Mouse (Mus musculus): ENCODE results near the gene Clasrp. TPM values are rescaled to one million over a fixed set of nuclear protein-coding genes. Genes with fewer than 3 reads are reported as not detected.

Clasrp gene
- total RNA-seq, 2 experiments from 2014 or later = 78.0 to 81.5 TPM

DNA sequence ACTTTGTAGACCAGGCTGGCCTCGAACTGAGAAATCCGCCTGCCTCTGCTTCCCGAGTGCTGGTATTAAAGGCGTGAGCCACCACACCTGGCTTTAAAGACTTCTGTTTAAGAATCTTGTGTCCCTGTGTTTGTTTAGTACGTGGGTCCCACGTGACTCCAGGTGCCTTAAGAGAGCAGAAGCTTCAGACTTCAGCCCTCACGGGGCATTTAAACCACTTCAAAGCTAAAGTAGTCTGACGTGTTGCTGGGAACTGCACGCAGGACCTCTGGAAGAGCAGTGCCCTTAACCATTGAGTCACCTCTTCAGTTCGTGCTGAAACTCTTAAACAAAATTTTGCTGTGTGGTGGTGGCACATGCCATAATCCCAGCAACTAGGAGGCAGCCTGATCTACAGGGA, 54.9 kb downstream of the Clasrp start:
- intact Hi-C loops (cut with DNase I) = no loop called here
- no peak for DNase-seq (ENCODE audit: extremely low spot score in 1 of 2, low spot score in 2 of 2)

DNA sequence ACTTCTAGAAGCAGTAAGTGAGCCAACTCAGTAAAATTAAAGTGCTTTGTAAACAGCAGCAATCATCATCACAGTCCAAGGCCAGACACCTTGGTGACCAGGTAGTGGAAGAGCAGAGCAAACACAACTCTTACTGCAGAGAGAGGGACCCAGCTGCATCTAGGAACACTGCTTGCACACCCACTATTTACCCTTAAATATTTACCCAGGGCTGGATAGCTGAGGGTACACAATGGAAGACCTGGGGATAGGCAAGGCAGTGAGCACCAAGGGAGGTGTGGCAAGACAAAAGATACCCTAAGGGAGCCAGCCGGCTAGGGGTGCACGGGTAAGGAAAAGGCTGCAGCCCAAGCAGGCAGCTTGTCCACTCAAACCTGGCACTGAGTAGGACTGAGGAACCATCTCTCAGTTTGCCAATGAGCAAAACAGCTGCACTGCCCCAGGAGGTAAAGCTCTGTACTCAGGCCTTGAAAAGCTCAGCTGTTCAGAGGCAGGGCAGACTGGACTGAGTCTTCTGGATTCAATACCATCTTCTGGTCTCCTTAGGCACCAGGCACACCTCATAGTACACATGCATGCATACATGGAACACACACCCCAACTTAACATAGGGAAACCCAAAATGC, 56.8 kb downstream of the Clasrp start:
- DNase-seq (ENCODE audit: extremely low spot score in 1 of 2, low spot score in 2 of 2) = no peak
- intact Hi-C loops (cut with DNase I) = no loop called here

DNA sequence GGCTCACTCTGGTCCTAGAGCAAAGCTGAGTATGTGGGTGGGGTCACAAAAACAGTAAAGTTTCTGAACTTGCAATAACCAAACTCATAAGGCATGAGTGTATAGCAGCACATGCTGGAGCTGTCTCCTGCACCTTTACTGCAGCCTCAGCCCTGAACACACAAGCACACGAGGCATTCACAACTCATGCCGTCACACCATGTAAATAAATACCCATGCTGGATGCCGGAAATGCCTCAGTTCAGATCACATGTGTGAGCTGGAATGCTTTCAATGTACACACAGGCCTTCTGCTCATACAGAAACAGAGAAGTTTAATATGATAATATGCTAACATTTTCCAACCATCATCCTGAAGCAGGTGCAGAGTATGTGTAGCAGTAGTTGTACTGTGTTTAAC, 58.3 kb downstream of the Clasrp start:
- intact Hi-C loops (cut with DNase I) = no loop called here
- no peak for DNase-seq (ENCODE audit: extremely low spot score in 1 of 2, low spot score in 2 of 2)

DNA sequence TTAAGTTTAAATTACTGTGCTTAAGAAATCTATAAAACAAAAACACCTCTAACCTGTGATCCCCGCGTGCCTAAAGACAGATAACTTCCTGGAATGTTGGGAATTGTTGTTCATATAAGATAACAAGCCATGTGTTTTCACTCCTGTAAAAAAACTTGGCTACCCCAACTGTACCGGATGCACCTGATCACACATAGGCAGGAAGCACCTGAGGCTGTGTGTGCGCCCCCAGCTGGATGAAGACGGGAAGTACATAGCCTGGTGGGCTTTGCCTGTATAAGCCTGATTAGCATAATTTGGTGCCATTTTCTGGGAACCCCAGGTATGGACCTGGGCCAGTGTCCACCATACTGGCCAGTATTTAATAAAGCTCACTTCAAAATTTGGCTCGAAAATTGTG, 60.7 kb downstream of the Clasrp start:
- intact Hi-C loops (cut with DNase I) = no loop called here
- DNase-seq (ENCODE audit: extremely low spot score in 1 of 2, low spot score in 2 of 2) = peak in 1 of 2 experiments; percentile 48

DNA sequence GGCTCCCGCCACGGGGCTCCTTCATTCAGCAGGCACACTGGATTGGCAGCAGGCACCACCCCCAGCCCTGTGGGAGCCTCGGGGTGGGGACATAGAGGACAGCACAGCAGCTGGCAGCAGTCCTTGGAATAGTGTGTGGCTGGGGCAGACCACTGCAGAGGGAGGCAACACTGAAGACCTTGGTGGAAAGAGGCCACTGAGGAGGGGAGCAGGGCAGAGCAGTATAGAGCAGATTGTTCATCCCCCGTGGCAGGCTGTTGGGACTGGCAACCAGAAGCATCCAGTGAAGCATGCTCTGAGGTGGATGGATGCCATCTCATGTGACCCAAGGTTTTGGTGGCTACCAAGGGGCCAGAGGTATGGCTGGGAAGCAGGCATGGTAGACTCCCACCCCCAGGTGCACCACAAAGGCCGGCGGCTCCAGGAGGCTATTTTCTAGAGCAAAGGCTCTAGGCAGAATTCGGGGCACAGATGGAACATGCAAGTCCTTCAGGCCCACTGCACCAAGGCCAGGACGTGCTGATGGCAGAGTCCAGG, 62.1 kb downstream of the Clasrp start:
- intact Hi-C loops (cut with DNase I) = no loop called here
- peak in 1 of 2 experiments; percentile 66 for DNase-seq (ENCODE audit: extremely low spot score in 1 of 2, low spot score in 2 of 2)

DNA sequence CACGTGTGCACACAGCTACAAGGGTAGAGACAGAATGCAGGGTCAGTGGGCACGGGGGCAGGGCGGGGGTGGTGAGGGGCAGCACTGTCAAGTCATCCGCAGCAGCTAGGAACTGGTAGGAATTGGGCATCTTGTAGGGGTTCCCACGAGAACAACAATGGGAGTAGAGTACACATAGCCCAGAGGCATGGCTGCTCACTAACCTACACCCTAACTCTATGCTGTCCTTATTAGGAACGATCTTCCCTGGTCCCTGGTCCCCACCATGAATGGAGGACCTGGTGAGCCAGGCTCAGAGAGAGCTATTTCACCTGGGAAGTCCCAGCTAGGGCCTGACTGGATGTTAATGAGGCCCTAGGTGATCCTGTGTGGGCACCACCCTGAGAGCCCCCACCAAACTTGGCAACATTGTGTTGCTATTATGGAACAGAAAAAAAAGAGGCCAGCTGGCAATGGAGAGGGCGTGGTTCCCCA, 62.6 kb downstream of the Clasrp start:
- intact Hi-C loops (cut with DNase I) = no loop called here
- no peak for DNase-seq (ENCODE audit: extremely low spot score in 1 of 2, low spot score in 2 of 2)

DNA sequence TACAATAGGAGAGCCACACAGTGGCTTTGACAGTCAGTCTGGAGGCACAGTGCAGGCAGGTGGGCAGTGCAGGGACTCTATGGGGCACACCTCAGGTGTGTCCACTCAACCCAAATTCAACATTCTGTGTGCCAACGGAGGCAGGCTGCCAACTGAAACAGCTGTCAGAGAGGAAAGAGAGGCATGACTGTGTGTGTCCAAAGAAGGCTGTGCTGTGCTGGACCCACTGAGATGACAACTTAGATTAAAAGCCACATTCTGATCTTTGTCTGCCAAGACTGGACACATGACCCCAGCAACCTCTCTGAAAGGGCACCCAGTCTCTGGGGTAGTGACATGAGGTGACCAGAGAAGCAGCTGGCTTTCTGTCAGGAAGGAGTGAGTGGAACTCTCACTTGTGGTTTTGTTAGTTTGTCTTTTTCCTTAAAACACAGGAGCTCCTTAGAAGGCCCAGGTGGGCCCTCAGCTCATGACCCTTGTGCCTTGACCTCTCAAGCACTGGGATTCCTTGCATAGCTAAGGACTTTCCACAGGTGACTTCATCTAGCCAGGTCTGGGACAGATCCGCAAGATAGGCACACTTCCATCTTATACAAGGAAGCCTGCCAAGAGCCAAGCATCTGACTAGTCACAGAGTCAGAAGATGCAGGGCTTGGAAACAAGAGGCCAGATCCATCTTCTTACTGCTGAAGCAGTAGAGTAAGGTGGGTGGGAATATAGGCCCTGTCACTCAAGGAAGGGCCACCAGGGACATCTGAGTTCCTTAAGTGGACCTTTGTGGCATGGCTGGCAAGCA, 63.3 kb downstream of the Clasrp start:
- DNase-seq (ENCODE audit: extremely low spot score in 1 of 2, low spot score in 2 of 2) = no peak
- intact Hi-C loops (cut with DNase I) = no loop called here

DNA sequence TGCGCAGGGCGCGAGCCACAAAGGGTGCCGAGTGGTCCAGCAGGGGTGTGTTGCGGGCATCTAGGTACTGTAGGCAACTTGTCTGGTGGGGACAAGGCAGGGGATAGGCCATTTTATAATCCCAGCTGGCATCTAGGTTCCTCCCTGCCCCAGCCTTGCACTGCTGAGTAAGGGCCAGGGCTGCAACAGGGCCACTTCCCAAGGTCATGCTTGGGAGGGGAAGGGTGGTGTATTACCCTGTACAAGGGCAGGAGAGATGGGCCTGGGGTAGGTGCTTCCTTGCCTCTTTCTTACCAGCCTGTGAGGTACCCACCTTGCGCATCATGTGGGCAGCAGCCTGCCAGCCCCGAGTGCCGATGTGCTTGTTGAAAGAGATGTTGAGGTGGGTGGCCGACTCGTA, 69.6 kb downstream of the Clasrp start:
- intact Hi-C loops (cut with DNase I) = no loop called here
- no peak for DNase-seq (ENCODE audit: extremely low spot score in 1 of 2, low spot score in 2 of 2)

DNA sequence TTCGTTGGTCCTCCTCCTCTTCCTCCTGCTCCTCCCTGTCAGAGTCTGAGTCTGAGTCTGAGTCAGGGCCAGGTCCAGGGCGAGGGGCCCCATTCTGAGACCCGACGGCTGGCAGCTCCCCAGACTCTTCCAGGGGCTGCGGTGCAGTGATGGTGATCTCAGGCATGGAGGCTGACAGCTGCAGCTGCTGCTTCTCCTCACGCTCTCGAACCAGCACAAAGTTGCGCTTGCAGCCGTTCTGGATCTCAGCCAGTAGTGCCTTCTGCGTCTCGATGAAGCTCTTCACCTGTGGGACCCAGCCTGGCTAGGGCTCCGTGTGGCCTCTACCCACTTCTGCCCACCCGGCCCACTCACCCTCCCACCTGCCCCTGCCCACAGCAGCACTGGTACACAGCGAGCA, 72.0 kb downstream of the Clasrp start:
- intact Hi-C loops (cut with DNase I) = no loop called here
- no peak for DNase-seq (ENCODE audit: extremely low spot score in 1 of 2, low spot score in 2 of 2)

DNA sequence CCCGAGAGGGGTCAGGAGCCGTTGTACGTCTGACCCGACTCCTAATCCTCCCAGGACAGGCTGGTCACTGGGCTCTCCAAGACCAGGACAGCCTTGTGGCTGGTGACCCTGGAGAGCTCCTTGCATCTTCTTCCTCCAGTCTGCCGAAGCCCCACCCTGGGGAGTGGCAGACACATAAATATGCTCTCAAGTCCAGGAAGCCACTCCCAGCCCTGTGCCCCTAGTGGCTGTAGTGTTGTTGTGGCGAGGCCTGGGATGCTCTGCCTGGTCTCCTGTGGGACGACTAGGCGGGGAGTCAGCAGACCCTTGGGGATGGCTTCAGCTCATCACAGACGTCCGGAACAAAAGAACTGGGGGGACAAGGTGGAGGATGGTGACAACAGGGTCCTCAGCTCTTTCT, 73.2 kb downstream of the Clasrp start:
- intact Hi-C loops (cut with DNase I) = no loop called here
- DNase-seq (ENCODE audit: extremely low spot score in 1 of 2, low spot score in 2 of 2) = no peak

Other genes with a start within 250 kb of the Clasrp start
- gene Cd3eap, start 245.0 kb downstream of the Clasrp start, total RNA-seq (2021) = 10 to 100 TPM; 16.8 to 18.2 TPM
- gene Ppp1r13l, start 244.7 kb downstream of the Clasrp start, total RNA-seq (2021) = 1 to 10 TPM; 5.3 to 7.2 TPM
- 10 to 100 TPM; 39.0 to 39.7 TPM for gene Ercc2, start 222.5 kb downstream of the Clasrp start, total RNA-seq (2021)
- gene Klc3, start 200.4 kb downstream of the Clasrp start, total RNA-seq (2021) = 1 to 10 TPM in 1 of 2 experiments, under 1 TPM in 1; 0.93 to 1.2 TPM
- 1 to 10 TPM in 1 of 2 experiments, under 1 TPM in 1; 0.57 to 1.0 TPM for gene Ckm, start 199.7 kb downstream of the Clasrp start, total RNA-seq (2021)
- 100 to 1,000 TPM; 110 to 115 TPM for gene Mark4, start 145.7 kb downstream of the Clasrp start, total RNA-seq (2021)
- 1 to 10 TPM in 1 of 2 experiments, under 1 TPM in 1; 0.69 to 1.4 TPM for gene Exoc3l2, start 141.2 kb downstream of the Clasrp start, total RNA-seq (2021)
- 1 to 10 TPM; 7.6 to 7.8 TPM for gene Bloc1s3, start 96.1 kb downstream of the Clasrp start, total RNA-seq (2021)
- 10 to 100 TPM; 18.4 to 24.1 TPM for gene Trappc6a, start 96.1 kb downstream of the Clasrp start, total RNA-seq (2021)
- under 1 TPM; 0.49 to 0.94 TPM for gene Nkpd1, start 86.6 kb downstream of the Clasrp start, total RNA-seq (2021)
- gene Ppp1r37, start 41.4 kb downstream of the Clasrp start, total RNA-seq (2021) = 10 to 100 TPM; 78.7 to 79.3 TPM
- under 1 TPM; 0.36 to 0.45 TPM for gene Zfp296, start 27.2 kb downstream of the Clasrp start, total RNA-seq (2021)
- gene Gemin7, start 26.9 kb downstream of the Clasrp start, total RNA-seq (2021) = 10 to 100 TPM; 51.7 to 55.2 TPM
- gene Relb, start 25.0 kb upstream of the Clasrp start, total RNA-seq (2021) = 1 to 10 TPM; 5.9 to 6.5 TPM
- gene Clptm1, start 60.5 kb upstream of the Clasrp start, total RNA-seq (2021) = 100 to 1,000 TPM; 144 to 147 TPM
- gene Apoc2, start 73.5 kb upstream of the Clasrp start, total RNA-seq (2021) = not detected
- gene Gm44805, start 76.9 kb upstream of the Clasrp start, total RNA-seq (2021) = not detected
- gene Apoc4, start 77.0 kb upstream of the Clasrp start, total RNA-seq (2021) = not detected
- gene Apoc1, start 88.2 kb upstream of the Clasrp start, total RNA-seq (2021) = 1 to 10 TPM; 3.1 to 3.3 TPM
- 1,000 to 10,000 TPM; 1,326 to 1,376 TPM for gene Apoe, start 94.7 kb upstream of the Clasrp start, total RNA-seq (2021)
- 100 to 1,000 TPM; 114 to 118 TPM for gene Tomm40, start 111.0 kb upstream of the Clasrp start, total RNA-seq (2021)
- 10 to 100 TPM; 18.9 to 22.0 TPM for gene Nectin2, start 146.0 kb upstream of the Clasrp start, total RNA-seq (2021)
- gene Bcam, start 166.5 kb upstream of the Clasrp start, total RNA-seq (2021) = 10 to 100 TPM; 10.3 to 10.9 TPM
- not detected for gene Cblc, start 192.3 kb upstream of the Clasrp start, total RNA-seq (2021)
- 1 to 10 TPM in 1 of 2 experiments, not detected in 1; 1.0 TPM for gene Bcl3, start 218.3 kb upstream of the Clasrp start, total RNA-seq (2021)
- gene Gm19345, start 247.5 kb upstream of the Clasrp start, total RNA-seq (2021) = 1 to 10 TPM; 6.3 to 6.7 TPM

Data from left cerebral cortex, postnatal 10 days (tissue).